Mouse (Mus musculus) gastrocnemius, postnatal 25 days (tissue): Measurements from ENCODE around the gene Cnnm2. TPM values are rescaled to one million over a fixed set of nuclear protein-coding genes. Genes with fewer than 3 reads are reported as not detected.

Source experiments
- DNase-seq: peaks from one replicate; pipeline ENCODE4 v3.0.0; 2022
- total RNA-seq, 2 experiments: library from RNA; stranded (reverse); gene quantifications; 1 replicate in 1 of 2; 2 replicates in 1 of 2; pipeline ENCODE4 v1.2.3; 2021

Gene Cnnm2
- total RNA-seq, 2 experiments from 2014 or later, result 3.2 to 3.4 TPM

DNA sequence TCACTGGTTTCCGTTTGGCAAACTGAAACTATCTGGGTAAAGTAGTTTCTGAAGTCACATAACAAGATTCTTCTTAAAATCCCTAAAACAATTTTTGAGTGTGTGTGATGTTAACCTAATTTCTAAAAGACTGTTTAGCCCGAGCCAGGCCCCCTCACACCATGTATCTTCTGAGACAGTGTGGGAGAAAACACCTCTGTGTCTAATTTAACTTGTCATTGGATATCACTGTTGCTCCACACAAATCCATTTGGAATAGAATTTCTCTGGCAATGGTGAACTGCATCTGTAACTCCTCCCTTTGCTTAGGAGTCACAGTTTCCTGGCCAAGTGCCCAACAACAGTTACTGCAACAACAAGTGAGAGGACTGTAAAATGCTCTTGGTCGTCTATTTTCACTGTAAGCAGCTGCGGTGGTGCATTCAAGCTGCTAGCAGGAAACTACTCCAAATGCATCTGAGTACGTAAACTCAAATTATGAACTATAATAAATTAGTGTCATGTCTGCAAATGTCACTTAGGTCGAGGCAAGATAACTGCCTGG, 167.7 kb downstream of the Cnnm2 start:
- peak; percentile 77 for DNase-seq

Other genes starting within 250 kb of the Cnnm2 start
- 10 to 100 TPM; 49.6 to 55.8 TPM for gene Arl3, start 188.4 kb upstream of the Cnnm2 start, total RNA-seq
- gene Sfxn2, start 188.2 kb upstream of the Cnnm2 start, total RNA-seq, result 1 to 10 TPM; 2.8 TPM
- 10 to 100 TPM; 39.0 to 47.3 TPM for gene Wbp1l, start 162.5 kb upstream of the Cnnm2 start, total RNA-seq
- not detected for gene Cyp17a1, start 88.4 kb upstream of the Cnnm2 start, total RNA-seq
- 10 to 100 TPM; 11.4 to 11.8 TPM for gene Borcs7, start 71.7 kb upstream of the Cnnm2 start, total RNA-seq
- 10 to 100 TPM; 87.8 to 90.3 TPM for gene As3mt, start 54.1 kb upstream of the Cnnm2 start, total RNA-seq